Mouse (Mus musculus): Measurements from ENCODE around the gene Col4a2. TPM values are rescaled to one million over a fixed set of nuclear protein-coding genes. Genes with fewer than 3 reads are reported as not detected.

Col4a2 gene
- polyA plus RNA-seq, 1 experiment from 2014 or later = 189 TPM

DNA sequence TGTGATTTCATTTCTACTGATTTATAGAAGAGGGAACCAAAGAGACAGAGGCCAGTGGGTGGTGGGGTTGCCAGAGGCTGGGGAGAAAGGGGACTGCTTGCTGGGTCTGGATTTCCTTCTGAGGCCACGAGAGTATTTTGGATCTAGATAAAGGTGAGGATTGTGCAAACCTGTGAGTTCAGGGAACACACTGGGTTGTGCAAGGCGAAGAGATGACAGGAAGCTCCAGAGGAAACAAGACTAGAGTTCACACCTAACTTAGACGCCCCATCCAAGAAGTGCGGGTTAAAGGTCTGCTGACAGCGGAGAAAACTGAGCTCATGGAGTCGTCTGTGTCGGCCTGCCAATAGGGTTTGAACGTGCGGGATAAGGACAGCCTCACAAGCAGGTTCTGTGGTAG lies 84.5 kb downstream of the Col4a2 start:
- Histone ChIP-seq H3K4me3 (ENCODE audit: low read depth, low read length) (no peak overlapping the region), H3K36me3 (ENCODE audit: insufficient read depth, low read length) (peaks cover 16% of the 10 kb centered on the region), H3K27me3 (replicated peaks; ENCODE audit: insufficient read depth, low read length) (no peaks in the 10 kb centered on the region), H3K27ac (ENCODE audit: low read length) (no peak overlapping the region), H3K4me2 (replicated peaks; ENCODE audit: low read depth, low read length) (no peak overlapping the region), H3K9me3 (ENCODE audit: low read length) (no peaks in the 10 kb centered on the region), H3K4me1 (ENCODE audit: insufficient read depth, low read depth, low read length) (peaks cover 39% of the 10 kb centered on the region), H3K9ac (replicated peaks; ENCODE audit: low read depth) (no peak overlapping the region)
- WGBS = 60% methylated on average over 9 of the region's 9 CpGs
- TF ChIP-seq EP300 (IDR thresholded peaks at IDR 0.05) (peak; percentile 6; the same call in 1 of the 2 replicates), CTCF (IDR thresholded peaks at IDR 0.05) (no peak)
- peak; percentile 36 for DNase-seq (ENCODE audit: low spot score)
- no peak for ATAC-seq

GRCm38 (mm10) chr8:11399706-11400105 lies 87.1 kb downstream of the Col4a2 start:
- peak; percentile 55 for DNase-seq (ENCODE audit: low spot score)
- WGBS = 34% methylated on average over 8 of the region's 8 CpGs
- peaks cover 21% of the 10 kb centered on the region; the same call in 1 of the 2 replicates for H3K4me1 ChIP-seq (ENCODE audit: insufficient read depth, low read depth, low read length)

GRCm38 (mm10) chr8:11400244-11400643 lies 87.6 kb downstream of the Col4a2 start:
- H3K36me3 ChIP-seq (ENCODE audit: insufficient read depth, low read length) = peaks cover 34% of the 10 kb centered on the region
- H3K9me3 ChIP-seq (ENCODE audit: low read length) = no peaks in the 10 kb centered on the region
- peak overlapping the region; percentile 69 for H3K27ac ChIP-seq (ENCODE audit: low read length)
- TF ChIP-seq CTCF (IDR thresholded peaks at IDR 0.05) = no peak
- no peak for TF ChIP-seq EP300 (IDR thresholded peaks at IDR 0.05)
- WGBS = 27% methylated on average over 8 of the region's 8 CpGs
- DNase-seq (ENCODE audit: low spot score) (peak; percentile 68), ATAC-seq (peak; percentile 63)
- peaks cover 19% of the 10 kb centered on the region; the same call in 1 of the 2 replicates for H3K4me1 ChIP-seq (ENCODE audit: insufficient read depth, low read depth, low read length)
- H3K4me2 ChIP-seq (replicated peaks; ENCODE audit: low read depth, low read length) = no peak overlapping the region
- H3K4me3 ChIP-seq (ENCODE audit: low read depth, low read length) = no peak overlapping the region
- H3K9ac ChIP-seq (replicated peaks; ENCODE audit: low read depth) = no peak overlapping the region
- H3K27me3 ChIP-seq (replicated peaks; ENCODE audit: insufficient read depth, low read length) = no peaks in the 10 kb centered on the region

More at GRCm38 (mm10) chr8:11399706-11400105, 87.1 kb downstream of the Col4a2 start:
- Histone ChIP-seq H3K27ac (ENCODE audit: low read length) (peak overlapping the region; percentile 69), H3K36me3 (ENCODE audit: insufficient read depth, low read length) (peaks cover 34% of the 10 kb centered on the region), H3K27me3 (replicated peaks; ENCODE audit: insufficient read depth, low read length) (no peaks in the 10 kb centered on the region), H3K9ac (replicated peaks; ENCODE audit: low read depth) (no peak overlapping the region), H3K9me3 (ENCODE audit: low read length) (no peaks in the 10 kb centered on the region), H3K4me2 (replicated peaks; ENCODE audit: low read depth, low read length) (no peak overlapping the region), H3K4me3 (ENCODE audit: low read depth, low read length) (no peak overlapping the region)
- peak; percentile 24 for ATAC-seq
- TF ChIP-seq EP300 (IDR thresholded peaks at IDR 0.05) = peak; percentile 66
- TF ChIP-seq CTCF (IDR thresholded peaks at IDR 0.05) = no peak

- Histone ChIP-seq H3K27me3 (replicated peaks; ENCODE audit: insufficient read depth, low read length) (no peaks in the 10 kb centered on the region), H3K4me3 (ENCODE audit: low read depth, low read length) (no peak overlapping the region), H3K36me3 (ENCODE audit: insufficient read depth, low read length) (peaks cover 34% of the 10 kb centered on the region), H3K9ac (replicated peaks; ENCODE audit: low read depth) (no peak overlapping the region), H3K4me2 (replicated peaks; ENCODE audit: low read depth, low read length) (no peak overlapping the region), H3K9me3 (ENCODE audit: low read length) (no peaks in the 10 kb centered on the region), H3K27ac (ENCODE audit: low read length) (peak overlapping the region; percentile 69; the same call in 1 of the 2 replicates), H3K4me1 (ENCODE audit: insufficient read depth, low read depth, low read length) (peaks cover 9% of the 10 kb centered on the region; the same call in 1 of the 2 replicates)
- no peak for TF ChIP-seq EP300 (IDR thresholded peaks at IDR 0.05)
- no peak for TF ChIP-seq CTCF (IDR thresholded peaks at IDR 0.05)
- 86% methylated on average over 5 of the region's 5 CpGs for WGBS
- DNase-seq (ENCODE audit: low spot score) (no peak), ATAC-seq (no peak)
These were observed 88.6 kb downstream of the Col4a2 start for GRCm38 (mm10) chr8:11401183-11401582.

GRCm38 (mm10) chr8:11402220-11402619 lies 89.6 kb downstream of the Col4a2 start:
- peaks cover 34% of the 10 kb centered on the region for H3K36me3 ChIP-seq (ENCODE audit: insufficient read depth, low read length)
- no peak overlapping the region for H3K4me2 ChIP-seq (replicated peaks; ENCODE audit: low read depth, low read length)

DNA sequence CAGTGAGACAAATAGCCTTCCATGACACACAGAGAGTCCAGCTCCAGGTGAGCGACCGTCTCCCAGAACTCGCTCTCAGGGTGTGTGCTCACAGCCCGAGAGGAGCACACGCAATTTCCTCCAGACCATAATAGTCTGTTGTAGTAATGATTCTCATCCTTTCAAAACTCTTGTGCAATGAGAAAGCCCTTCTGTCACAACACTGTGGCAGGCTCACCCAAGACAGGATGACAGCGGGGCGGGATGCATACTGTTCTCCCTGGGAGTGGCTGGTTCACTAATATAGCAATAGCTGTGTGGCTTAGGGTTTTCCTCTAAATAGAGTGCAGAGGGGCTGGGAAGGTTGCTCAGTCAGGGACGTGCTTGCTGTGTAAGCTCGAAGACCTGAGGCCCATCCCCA lies 91.2 kb downstream of the Col4a2 start:
- DNase-seq (ENCODE audit: low spot score) = peak; percentile 71
- Histone ChIP-seq H3K27ac (ENCODE audit: low read length) (peak overlapping the region; percentile 20; the same call in 1 of the 2 replicates), H3K9ac (replicated peaks; ENCODE audit: low read depth) (no peak overlapping the region), H3K4me3 (ENCODE audit: low read depth, low read length) (no peak overlapping the region), H3K9me3 (ENCODE audit: low read length) (no peaks in the 10 kb centered on the region), H3K4me1 (ENCODE audit: insufficient read depth, low read depth, low read length) (peaks cover under 1% of the 10 kb centered on the region; the same call in 1 of the 2 replicates), H3K27me3 (replicated peaks; ENCODE audit: insufficient read depth, low read length) (no peaks in the 10 kb centered on the region), H3K36me3 (ENCODE audit: insufficient read depth, low read length) (peaks cover 38% of the 10 kb centered on the region), H3K4me2 (replicated peaks; ENCODE audit: low read depth, low read length) (no peak overlapping the region)
- 80% methylated on average over 9 of the region's 9 CpGs for WGBS
- ATAC-seq = peak; percentile 22
- no peak for TF ChIP-seq CTCF (IDR thresholded peaks at IDR 0.05)
- peak; percentile 28; the same call in 1 of the 2 replicates for TF ChIP-seq EP300 (IDR thresholded peaks at IDR 0.05)

More at GRCm38 (mm10) chr8:11402220-11402619, 89.6 kb downstream of the Col4a2 start:
- DNase-seq (ENCODE audit: low spot score) = no peak
- H3K4me3 ChIP-seq (ENCODE audit: low read depth, low read length) = no peak overlapping the region
- no peaks in the 10 kb centered on the region for H3K9me3 ChIP-seq (ENCODE audit: low read length)
- 94% methylated on average over 4 of the region's 4 CpGs for WGBS
- no peaks in the 10 kb centered on the region for H3K27me3 ChIP-seq (replicated peaks; ENCODE audit: insufficient read depth, low read length)
- no peak overlapping the region for H3K9ac ChIP-seq (replicated peaks; ENCODE audit: low read depth)
- H3K27ac ChIP-seq (ENCODE audit: low read length) = no peak overlapping the region
- TF ChIP-seq CTCF (IDR thresholded peaks at IDR 0.05) (no peak), EP300 (IDR thresholded peaks at IDR 0.05) (no peak)
- H3K4me1 ChIP-seq (ENCODE audit: insufficient read depth, low read depth, low read length) = peaks cover 9% of the 10 kb centered on the region; the same call in 1 of the 2 replicates
- ATAC-seq = no peak
